Mouse (Mus musculus) myocyte (in vitro differentiated cells): Measurements from ENCODE around the gene Bcl7b. TPM values are rescaled to one million over a fixed set of nuclear protein-coding genes. Genes with fewer than 3 reads are reported as not detected.

Source experiments
- H3K27me3 ChIP-seq: one replicate; pipeline ENCODE4 v1.6.1; 2011; ENCODE audit not compliant: control insufficient read depth, insufficient read depth, insufficient read length
- H3K36me3 ChIP-seq: one replicate; pipeline ENCODE4 v1.6.1; 2011; ENCODE audit not compliant: control insufficient read depth, insufficient read depth
- H3K4me2 ChIP-seq: one replicate; pipeline ENCODE4 v1.6.1; 2011; ENCODE audit warnings: low read depth, control low read depth
- H3K4me3 ChIP-seq: one replicate; pipeline ENCODE4 v1.5.1; 2011; ENCODE audit warnings: mild to moderate bottlenecking, control low read depth, moderate library complexity
- H3K79me2 ChIP-seq: one replicate; pipeline ENCODE4 v1.6.1; 2011; ENCODE audit not compliant: control insufficient read depth, insufficient read depth
- H3ac ChIP-seq: one replicate; pipeline ENCODE4 v1.6.1; 2011; ENCODE audit not compliant: control insufficient read depth, insufficient read length
- CEBPB ChIP-seq: IDR thresholded peaks from 2 replicates; pipeline ENCODE4 v1.6.1; 2011; ENCODE audit warnings: mild to moderate bottlenecking, moderate library complexity; ENCODE audit not compliant: poor library complexity, insufficient read depth, severe bottlenecking
- E2F4 ChIP-seq: IDR thresholded peaks from one replicate; pipeline ENCODE4 v1.6.1; 2011; ENCODE audit warnings: mild to moderate bottlenecking, control low read depth, moderate library complexity; ENCODE audit not compliant: insufficient read depth
- MAX ChIP-seq: IDR thresholded peaks from one replicate; pipeline ENCODE4 v1.6.1; 2011; ENCODE audit warnings: low read depth, mild to moderate bottlenecking, control low read depth
- MYOD1 ChIP-seq, 3 experiments: IDR thresholded peaks; one replicate each; pipeline ENCODE4 v1.6.1; 2011; ENCODE audit warnings: control low read depth in 2 of 3, low read depth in 2 of 3, mild to moderate bottlenecking in 2 of 3, moderate library complexity in 1 of 3; ENCODE audit not compliant: insufficient read length in 2 of 3, control insufficient read depth in 1 of 3
- MYOG ChIP-seq, 3 experiments: IDR thresholded peaks; one replicate each; pipeline ENCODE4 v1.6.1; 2011; ENCODE audit warnings: control low read depth in 2 of 3, low read depth in 2 of 3, mild to moderate bottlenecking in 2 of 3; ENCODE audit not compliant: insufficient read length in 2 of 3, control insufficient read depth in 1 of 3, insufficient read depth in 1 of 3
- POLR2A ChIP-seq: IDR thresholded peaks from one replicate; pipeline ENCODE4 v1.6.1; 2011; ENCODE audit warnings: low read depth, mild to moderate bottlenecking, control low read depth, moderate library complexity; ENCODE audit not compliant: insufficient read length
- POLR2AphosphoS2 ChIP-seq: IDR thresholded peaks from one replicate; pipeline ENCODE4 v1.6.1; 2011; ENCODE audit warnings: low read depth, control low read depth; ENCODE audit not compliant: insufficient read length
- REST ChIP-seq: IDR thresholded peaks from one replicate; pipeline ENCODE4 v1.6.1; 2011; ENCODE audit warnings: mild to moderate bottlenecking, control low read depth, moderate library complexity; ENCODE audit not compliant: insufficient read depth, insufficient read length
- SRF ChIP-seq: IDR thresholded peaks from one replicate; pipeline ENCODE4 v1.6.1; 2011; ENCODE audit warnings: low read depth; ENCODE audit not compliant: control insufficient read depth, insufficient read length
- TCF12 ChIP-seq: IDR thresholded peaks from one replicate; pipeline ENCODE4 v1.6.1; 2011; ENCODE audit warnings: mild to moderate bottlenecking, control low read depth; ENCODE audit not compliant: poor library complexity, insufficient read depth, severe bottlenecking
- TCF3 ChIP-seq: IDR thresholded peaks from one replicate; pipeline ENCODE4 v1.6.1; 2011; ENCODE audit warnings: low read depth, control low read depth; ENCODE audit not compliant: insufficient read length
- USF1 ChIP-seq: IDR thresholded peaks from one replicate; pipeline ENCODE4 v1.6.1; 2011; ENCODE audit warnings: low read depth, mild to moderate bottlenecking, control low read depth, moderate library complexity
- polyA plus RNA-seq: library from polyadenylated mRNA; unstranded; fragments of >200 nt; fragmentation: generic; extraction: Trizol; gene quantifications from one replicate; pipeline ENCODE4 v1.2.1, GENCODE M21; 2012; ENCODE audit warnings: missing spikeins

Gene Bcl7b
- polyA plus RNA-seq, 1 experiment = 37.3 TPM

- H3K27me3 ChIP-seq = no peaks in the 10 kb centered on the region
- H3ac ChIP-seq = no peak overlapping the region
- TF ChIP-seq MYOD1 (IDR thresholded peaks at IDR 0.05; ENCODE audit: control insufficient read depth in 1 of 3, insufficient read length in 2 of 3, low read depth in 2 of 3) (no peak), POLR2AphosphoS2 (no peak), TCF12 (no peak), SRF (no peak), CEBPB (no peak), MAX (no peak), MYOG (IDR thresholded peaks at IDR 0.05; ENCODE audit: control insufficient read depth in 1 of 3, insufficient read depth in 1 of 3, insufficient read length in 2 of 3, low read depth in 2 of 3) (no peak), USF1 (no peak), E2F4 (no peak), POLR2A (no peak), TCF3 (no peak)
- H3K4me2 ChIP-seq = no peak overlapping the region
- peaks cover 6% of the 10 kb centered on the region for H3K36me3 ChIP-seq
- no peak overlapping the region for H3K4me3 ChIP-seq
- H3K79me2 ChIP-seq = no peaks in the 10 kb centered on the region
Measured at GRCm38 (mm10) chr5:135162361-135162760, 5.7 kb upstream of the Bcl7b start.

- no peak overlapping the region for H3ac ChIP-seq
- peaks cover 4% of the 10 kb centered on the region for H3K36me3 ChIP-seq
- H3K27me3 ChIP-seq = no peaks in the 10 kb centered on the region
- no peaks in the 10 kb centered on the region for H3K79me2 ChIP-seq
- no peak overlapping the region for H3K4me2 ChIP-seq
- H3K4me3 ChIP-seq = no peak overlapping the region
- no peak for TF ChIP-seq TCF12
- TF ChIP-seq TCF3 = no peak
- TF ChIP-seq MYOD1 (IDR thresholded peaks at IDR 0.05; ENCODE audit: control insufficient read depth in 1 of 3, insufficient read length in 2 of 3, low read depth in 2 of 3) = no peak
- TF ChIP-seq REST = no peak
- TF ChIP-seq USF1 = no peak
- TF ChIP-seq MYOG (IDR thresholded peaks at IDR 0.05; ENCODE audit: control insufficient read depth in 1 of 3, insufficient read depth in 1 of 3, insufficient read length in 2 of 3, low read depth in 2 of 3) = no peak
- no peak for TF ChIP-seq CEBPB
- TF ChIP-seq POLR2AphosphoS2 = no peak
- TF ChIP-seq POLR2A = no peak
- TF ChIP-seq SRF = no peak
Measured at GRCm38 (mm10) chr5:135162821-135163220, 5.3 kb upstream of the Bcl7b start.

GRCm38 (mm10) chr5:135166909-135167308 is 1.2 kb upstream of the Bcl7b start:
- Histone ChIP-seq H3K36me3 (no peaks in the 10 kb centered on the region), H3ac (no peak overlapping the region), H3K4me2 (no peak overlapping the region), H3K27me3 (no peaks in the 10 kb centered on the region), H3K79me2 (peaks cover 17% of the 10 kb centered on the region), H3K4me3 (no peak overlapping the region)
- TF ChIP-seq REST = no peak
- no peak for TF ChIP-seq TCF3
- no peak for TF ChIP-seq SRF
- no peak for TF ChIP-seq MYOD1 (IDR thresholded peaks at IDR 0.05; ENCODE audit: control insufficient read depth in 1 of 3, insufficient read length in 2 of 3, low read depth in 2 of 3)
- TF ChIP-seq USF1 = no peak
- TF ChIP-seq POLR2AphosphoS2 = no peak
- no peak for TF ChIP-seq MYOG (IDR thresholded peaks at IDR 0.05; ENCODE audit: control insufficient read depth in 1 of 3, insufficient read depth in 1 of 3, insufficient read length in 2 of 3, low read depth in 2 of 3)
- TF ChIP-seq MAX = no peak
- TF ChIP-seq TCF12 = no peak
- TF ChIP-seq E2F4 = no peak
- TF ChIP-seq POLR2A = no peak
- TF ChIP-seq CEBPB = no peak

- Histone ChIP-seq H3K4me2 (peak overlapping the region; percentile 83), H3K4me3 (peak overlapping the region; percentile 62)
Measured at GRCm38 (mm10) chr5:135167469-135167868, 614 bp upstream of the Bcl7b start.

More at GRCm38 (mm10) chr5:135167469-135167868, 614 bp upstream of the Bcl7b start:
- no peaks in the 10 kb centered on the region for H3K27me3 ChIP-seq
- H3K36me3 ChIP-seq = no peaks in the 10 kb centered on the region
- H3K79me2 ChIP-seq = peaks cover 17% of the 10 kb centered on the region
- no peak for TF ChIP-seq REST
- TF ChIP-seq TCF12 = no peak
- TF ChIP-seq USF1 = no peak
- no peak for TF ChIP-seq TCF3
- TF ChIP-seq CEBPB = no peak
- TF ChIP-seq E2F4 = no peak
- TF ChIP-seq POLR2AphosphoS2 = no peak
- no peak for TF ChIP-seq POLR2A
- TF ChIP-seq MAX = no peak
- no peak for TF ChIP-seq MYOG (IDR thresholded peaks at IDR 0.05; ENCODE audit: control insufficient read depth in 1 of 3, insufficient read depth in 1 of 3, insufficient read length in 2 of 3, low read depth in 2 of 3)
- no peak for TF ChIP-seq MYOD1 (IDR thresholded peaks at IDR 0.05; ENCODE audit: control insufficient read depth in 1 of 3, insufficient read length in 2 of 3, low read depth in 2 of 3)
- no peak for TF ChIP-seq SRF
- H3ac ChIP-seq = peak overlapping the region; percentile 96
